Mouse (Mus musculus): Measurements from ENCODE around the gene Gcm1.

Gene Gcm1

GRCm38 (mm10) chr9:78051677-78052076, at the start of gene Gcm1:
Gene Gcm1, plus strand, starts transcription at chr9:78051924.
- DNase-seq (ENCODE audit: low spot score in 2 of 2), result no peak

GRCm38 (mm10) chr9:78003278-78003677, 48.4 kb upstream of the Gcm1 start:
- no peak for DNase-seq (ENCODE audit: low spot score in 2 of 2)

GRCm38 (mm10) chr9:78005481-78005880, 46.2 kb upstream of the Gcm1 start:
- peak in 1 of 2 experiments; percentile 75 for DNase-seq (ENCODE audit: low spot score in 2 of 2)

GRCm38 (mm10) chr9:78006209-78007001, 45.3 kb upstream of the Gcm1 start:
- peak; percentile 72 to 88 for DNase-seq (ENCODE audit: low spot score in 2 of 2)

- no peak for DNase-seq (ENCODE audit: low spot score in 2 of 2)
These were observed 42.3 kb upstream of the Gcm1 start for GRCm38 (mm10) chr9:78009382-78009781.

GRCm38 (mm10) chr9:78010187-78010586, 41.5 kb upstream of the Gcm1 start:
- no peak for DNase-seq (ENCODE audit: low spot score in 2 of 2)

- DNase-seq (ENCODE audit: low spot score in 2 of 2), result no peak
These were observed 41.0 kb upstream of the Gcm1 start for GRCm38 (mm10) chr9:78010707-78011106.

GRCm38 (mm10) chr9:78012066-78012465, 39.7 kb upstream of the Gcm1 start:
- no peak for DNase-seq (ENCODE audit: low spot score in 2 of 2)

GRCm38 (mm10) chr9:78012681-78013080, 39.0 kb upstream of the Gcm1 start:
- DNase-seq (ENCODE audit: low spot score in 2 of 2), result no peak

- no peak for DNase-seq (ENCODE audit: low spot score in 2 of 2)
These were observed 37.9 kb upstream of the Gcm1 start for GRCm38 (mm10) chr9:78013813-78014212.

- no peak for DNase-seq (ENCODE audit: low spot score in 2 of 2)
These were observed 35.9 kb upstream of the Gcm1 start for GRCm38 (mm10) chr9:78015816-78016215.

- no peak for DNase-seq (ENCODE audit: low spot score in 2 of 2)
These were observed 35.4 kb upstream of the Gcm1 start for GRCm38 (mm10) chr9:78016288-78016687.

GRCm38 (mm10) chr9:78021256-78021655, 30.5 kb upstream of the Gcm1 start:
- DNase-seq (ENCODE audit: low spot score in 2 of 2), result no peak

GRCm38 (mm10) chr9:78022187-78022945, 29.4 kb upstream of the Gcm1 start:
- DNase-seq (ENCODE audit: low spot score in 2 of 2), result no peak

- DNase-seq (ENCODE audit: low spot score in 2 of 2), result peak in 1 of 2 experiments; percentile 72
These were observed 26.9 kb upstream of the Gcm1 start for GRCm38 (mm10) chr9:78024823-78025222.

GRCm38 (mm10) chr9:78027099-78027498, 24.6 kb upstream of the Gcm1 start:
- DNase-seq (ENCODE audit: low spot score in 2 of 2), result no peak

- no peak for DNase-seq (ENCODE audit: low spot score in 2 of 2)
These were observed 20.8 kb upstream of the Gcm1 start for GRCm38 (mm10) chr9:78030835-78031456.

- DNase-seq (ENCODE audit: low spot score in 2 of 2), result no peak
These were observed 18.8 kb upstream of the Gcm1 start for GRCm38 (mm10) chr9:78032930-78033329.

- no peak for DNase-seq (ENCODE audit: low spot score in 2 of 2)
These were observed 16.4 kb upstream of the Gcm1 start for GRCm38 (mm10) chr9:78035296-78035695.

- DNase-seq (ENCODE audit: low spot score in 2 of 2), result no peak
These were observed 15.9 kb upstream of the Gcm1 start for GRCm38 (mm10) chr9:78035831-78036230.

GRCm38 (mm10) chr9:78038755-78039489, 12.8 kb upstream of the Gcm1 start:
- DNase-seq (ENCODE audit: low spot score in 2 of 2), result peak; percentile 72 to 84

- no peak for DNase-seq (ENCODE audit: low spot score in 2 of 2)
These were observed 6.6 kb upstream of the Gcm1 start for GRCm38 (mm10) chr9:78045171-78045570.

Data from spleen, postnatal 10 days (tissue).